Mouse (Mus musculus) midbrain, embryonic 11.5 days (tissue): ENCODE measurements around the gene Gm17416. TPM values are rescaled to one million over a fixed set of nuclear protein-coding genes. Genes with fewer than 3 reads are reported as not detected.

Experiments used
- ATAC-seq: fragments of 200-750 bp; cut with Nextera tagmentation; 2 replicates; pipeline ENCODE4 v1.8.0; 2017; ENCODE audit warnings: moderate TSS enrichment, moderate library complexity; ENCODE audit not compliant: low FRiP score
- DNase-seq: peaks from one replicate; pipeline ENCODE4 v3.0.0; 2015; ENCODE audit warnings: low spot score; ENCODE audit errors: missing footprints
- H3K27ac ChIP-seq: fragments of 300-500 bp; sonication (generic); 2 replicates; pipeline ENCODE4 v1.5.1; 2014; ENCODE audit warnings: low read depth, low read length
- H3K27me3 ChIP-seq: fragments of 300-500 bp; sonication (generic); 2 replicates; pipeline ENCODE4 v1.6.1; 2014; ENCODE audit warnings: mild to moderate bottlenecking, low read length, moderate library complexity, mixed read lengths; ENCODE audit not compliant: control insufficient read depth, insufficient read depth
- H3K36me3 ChIP-seq: fragments of 300-500 bp; sonication (generic); 2 replicates; pipeline ENCODE4 v1.6.1; 2014; ENCODE audit warnings: mild to moderate bottlenecking, low read length, moderate library complexity, mixed read lengths; ENCODE audit not compliant: control insufficient read depth, insufficient read depth
- H3K4me1 ChIP-seq: fragments of 300-500 bp; sonication (generic); 2 replicates; pipeline ENCODE4 v1.6.1; 2014; ENCODE audit warnings: low read length; ENCODE audit not compliant: control insufficient read depth, insufficient read depth
- H3K4me2 ChIP-seq: fragments of 300-500 bp; sonication (generic); 2 replicates; pipeline ENCODE4 v1.6.1; 2014; ENCODE audit warnings: mild to moderate bottlenecking, moderate library complexity
- H3K4me3 ChIP-seq: fragments of 300-500 bp; sonication (generic); 2 replicates; pipeline ENCODE4 v1.5.1; 2014; ENCODE audit warnings: low read depth, low read length
- H3K9ac ChIP-seq: fragments of 300-500 bp; sonication (generic); 2 replicates; pipeline ENCODE4 v1.6.1; 2014; ENCODE audit warnings: low read length
- H3K9me3 ChIP-seq: fragments of 300-500 bp; sonication (generic); 2 replicates; pipeline ENCODE4 v1.6.1; 2016; ENCODE audit warnings: low read length; ENCODE audit not compliant: control insufficient read depth
- WGBS: fragments of 180-500 bp; shearing (Covaris S2); extraction: QIAGEN DNeasy Blood & Tissue Kit; methylation state at CpG from one replicate; pipeline ENCODE4 v1.1.7; 2014; 5-methylcytosine and 5-hydroxymethylcytosine counted together
- polyA plus RNA-seq: library from polyadenylated mRNA; unstranded; fragments of >200 nt; fragmentation: Nextera tagmentation; extraction: Ambion mirVana; gene quantifications from 2 replicates; pipeline ENCODE4 v1.2.1, GENCODE M21; 2014

Gene Gm17416
- polyA plus RNA-seq = not detected in 2 replicates

DNA sequence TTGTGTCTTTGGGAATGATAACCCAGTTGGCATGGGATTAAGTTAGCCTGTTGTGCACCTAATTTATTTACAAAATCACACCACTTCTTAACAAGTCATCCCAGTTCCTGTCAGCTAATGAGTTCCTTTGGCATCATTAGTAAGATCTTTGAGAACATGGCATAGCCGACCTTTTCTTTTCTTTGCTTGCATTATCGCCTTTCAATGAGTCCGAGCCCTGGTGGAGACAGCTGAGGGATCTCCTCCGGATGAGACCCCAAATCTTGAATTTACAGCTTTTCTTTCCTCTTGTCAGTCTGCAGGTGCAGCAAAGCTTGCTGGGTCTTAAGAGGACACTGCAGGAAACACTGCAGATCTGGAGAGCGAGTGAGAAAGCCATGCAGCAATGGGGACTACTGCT lies at the start of gene Gm17416:
Gene Gm17416, plus strand, starts transcription at position 301 of the 400 bp plus-strand sequence.
- H3K9me3 ChIP-seq = no peaks in the 10 kb centered on the region
- no peak within 1 kb of the TSS for H3K27ac ChIP-seq
- no peak within 1 kb of the TSS for H3K4me2 ChIP-seq
- H3K27me3 ChIP-seq = no peaks in the 10 kb centered on the region
- no peak for ATAC-seq
- 92% methylated on average over 5 of the region's 5 CpGs for WGBS
- no peak within 1 kb of the TSS for H3K9ac ChIP-seq
- no peaks in the 10 kb centered on the region for H3K4me1 ChIP-seq
- no peak within 1 kb of the TSS for H3K4me3 ChIP-seq
- DNase-seq = no peak
- no peaks in the 10 kb centered on the region for H3K36me3 ChIP-seq

DNA sequence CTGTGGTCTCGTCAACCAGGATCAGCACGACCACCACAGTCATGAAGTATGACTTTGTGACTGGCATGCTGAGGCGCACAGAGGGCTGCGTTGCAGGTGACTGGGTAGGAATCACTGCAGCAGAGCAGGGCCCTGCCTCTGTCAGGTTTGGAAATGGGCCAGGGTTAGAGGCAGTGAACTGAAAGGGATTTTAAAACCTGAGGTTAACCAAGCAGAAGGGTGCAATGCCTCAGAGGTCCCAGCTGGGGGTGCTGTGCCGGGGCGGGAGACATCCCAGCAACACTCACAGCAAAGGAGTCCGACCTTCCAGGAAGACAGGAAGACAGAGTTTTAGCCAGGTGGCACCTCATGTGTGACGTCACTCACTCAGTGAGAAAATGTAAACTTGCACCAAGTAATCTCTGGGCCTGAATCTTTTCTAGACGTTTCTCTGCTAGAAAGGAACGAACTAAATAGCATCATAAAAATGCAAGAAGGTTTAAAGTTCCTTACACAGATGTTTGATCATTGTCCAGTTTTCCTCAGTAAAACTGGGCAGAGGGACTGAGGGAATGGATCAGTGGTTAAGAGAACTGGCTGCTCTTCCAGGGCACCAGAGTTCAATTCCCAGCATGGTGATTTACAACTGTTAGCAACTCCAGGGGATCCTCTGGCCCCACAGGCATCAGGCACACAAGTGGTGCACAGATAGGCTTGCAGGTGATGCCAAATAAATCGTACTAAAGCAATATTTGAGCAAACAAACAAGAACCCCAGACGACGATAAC lies 29.0 kb upstream of the Gm17416 start, which contains the start of gene Defb29:
Gene Defb29, minus strand, starts transcription at position 155 of the 767 bp plus-strand sequence.
- Histone ChIP-seq H3K4me3 (no peak within 1 kb of the TSS), H3K9me3 (no peaks in the 10 kb centered on the region; the same call in 1 of the 2 replicates), H3K9ac (no peak within 1 kb of the TSS), H3K27ac (no peak within 1 kb of the TSS), H3K4me1 (no peaks in the 10 kb centered on the region), H3K4me2 (no peak within 1 kb of the TSS), H3K27me3 (no peaks in the 10 kb centered on the region), H3K36me3 (no peaks in the 10 kb centered on the region)
- DNase-seq = no peak
- no peak for ATAC-seq
- 61% methylated on average over 13 of the region's 13 CpGs for WGBS

DNA sequence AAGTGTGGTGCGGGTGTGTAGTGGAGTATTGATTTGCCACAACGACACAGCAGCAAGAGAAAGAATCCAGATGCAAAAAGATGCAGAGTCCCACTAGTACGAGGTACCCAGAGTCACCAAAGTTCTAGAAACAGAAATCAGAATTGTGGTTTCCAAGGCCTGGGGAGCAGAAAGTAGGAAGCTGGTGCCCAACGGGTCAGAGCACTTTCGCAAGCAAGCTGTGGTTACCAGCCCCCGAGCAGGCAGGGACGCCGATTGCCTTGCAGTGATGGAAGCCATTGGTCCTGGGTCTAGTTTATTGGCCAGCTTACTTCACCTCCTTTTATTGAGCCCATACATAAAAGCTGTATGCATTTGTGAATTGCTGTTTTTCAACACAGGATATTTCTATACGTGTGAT lies 27.2 kb upstream of the Gm17416 start:
- H3K4me3 ChIP-seq = no peak overlapping the region
- H3K27ac ChIP-seq = no peak overlapping the region
- no peak overlapping the region for H3K4me2 ChIP-seq
- no peaks in the 10 kb centered on the region for H3K4me1 ChIP-seq
- no peaks in the 10 kb centered on the region; the same call in 1 of the 2 replicates for H3K9me3 ChIP-seq
- ATAC-seq (no peak), DNase-seq (no peak)
- 88% methylated on average over 9 of the region's 9 CpGs for WGBS
- H3K36me3 ChIP-seq = no peaks in the 10 kb centered on the region
- H3K27me3 ChIP-seq = no peaks in the 10 kb centered on the region
- no peak overlapping the region for H3K9ac ChIP-seq

DNA sequence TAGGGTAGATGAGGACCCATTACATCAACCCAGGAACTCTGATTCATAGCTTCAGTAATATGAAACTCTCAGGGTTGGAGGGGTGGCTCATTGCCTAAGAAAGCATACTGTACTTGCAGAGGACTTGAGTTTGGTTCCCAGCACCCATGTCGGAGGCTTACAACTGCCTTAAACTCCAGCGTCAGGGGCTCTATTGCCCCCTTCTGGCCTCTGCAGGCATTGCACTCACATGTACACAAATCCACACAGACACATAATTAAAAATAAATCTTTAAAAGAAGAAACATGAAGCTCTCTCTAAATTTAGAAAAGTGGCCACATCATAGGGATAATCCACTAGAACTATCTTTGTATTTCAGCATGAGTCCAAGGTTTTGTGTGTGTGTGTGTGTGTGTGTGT lies 26.2 kb upstream of the Gm17416 start:
- no peak overlapping the region for H3K9ac ChIP-seq
- H3K27ac ChIP-seq = no peak overlapping the region
- no peaks in the 10 kb centered on the region for H3K27me3 ChIP-seq
- no peaks in the 10 kb centered on the region for H3K4me1 ChIP-seq
- WGBS = 77% methylated on average over 2 of the region's 2 CpGs
- ATAC-seq (no peak), DNase-seq (no peak)
- H3K4me2 ChIP-seq = no peak overlapping the region
- no peaks in the 10 kb centered on the region; the same call in 1 of the 2 replicates for H3K9me3 ChIP-seq
- no peak overlapping the region for H3K4me3 ChIP-seq
- no peaks in the 10 kb centered on the region for H3K36me3 ChIP-seq

DNA sequence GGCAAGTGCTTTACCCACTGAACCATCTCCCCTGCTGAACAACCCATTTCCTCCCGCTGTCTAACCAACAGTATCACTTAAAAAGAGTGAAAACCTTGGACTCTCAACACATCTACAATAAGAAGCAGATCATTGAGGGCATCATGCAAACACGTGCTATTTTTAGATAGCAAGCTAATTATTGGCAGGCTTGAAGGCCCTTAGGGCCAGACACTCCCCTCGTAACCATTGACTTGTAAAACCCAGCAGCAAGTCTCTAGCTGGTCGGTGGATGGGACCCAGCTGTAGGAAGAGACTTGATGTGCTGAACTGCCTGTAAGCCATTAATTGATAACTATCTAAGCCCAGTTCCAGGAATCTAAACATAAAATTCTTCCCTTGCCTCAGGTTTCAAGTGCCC lies 25.7 kb upstream of the Gm17416 start:
- H3K4me2 ChIP-seq = no peak overlapping the region
- ATAC-seq = no peak
- H3K9me3 ChIP-seq = no peaks in the 10 kb centered on the region; the same call in 1 of the 2 replicates
- no peaks in the 10 kb centered on the region for H3K27me3 ChIP-seq
- no peaks in the 10 kb centered on the region for H3K36me3 ChIP-seq
- H3K4me3 ChIP-seq = no peak overlapping the region
- H3K27ac ChIP-seq = no peak overlapping the region
- no peak overlapping the region for H3K9ac ChIP-seq
- DNase-seq = no peak
- no peaks in the 10 kb centered on the region for H3K4me1 ChIP-seq
- 87% methylated on average over 4 of the region's 4 CpGs for WGBS

DNA sequence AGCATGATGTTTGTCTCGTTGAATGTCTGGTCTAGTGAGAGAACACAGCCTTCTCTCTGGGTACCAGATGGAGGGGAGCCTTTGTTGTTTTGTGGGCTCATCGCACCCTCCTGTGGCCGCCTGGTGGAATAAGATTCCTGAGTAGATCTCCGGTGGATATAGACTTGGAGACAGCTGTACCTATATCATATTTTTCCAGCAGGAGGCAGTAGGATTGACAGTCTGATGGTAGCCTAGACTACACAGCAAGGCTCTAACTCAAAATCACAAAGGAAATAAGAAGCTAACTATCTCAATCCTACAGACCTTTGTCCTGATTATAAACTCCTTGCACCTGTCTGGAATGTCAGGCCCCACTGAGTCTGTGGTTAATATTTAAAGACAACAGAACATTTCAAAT lies 24.4 kb upstream of the Gm17416 start:
- ATAC-seq = no peak; the same call in 1 of the 2 replicates

DNA sequence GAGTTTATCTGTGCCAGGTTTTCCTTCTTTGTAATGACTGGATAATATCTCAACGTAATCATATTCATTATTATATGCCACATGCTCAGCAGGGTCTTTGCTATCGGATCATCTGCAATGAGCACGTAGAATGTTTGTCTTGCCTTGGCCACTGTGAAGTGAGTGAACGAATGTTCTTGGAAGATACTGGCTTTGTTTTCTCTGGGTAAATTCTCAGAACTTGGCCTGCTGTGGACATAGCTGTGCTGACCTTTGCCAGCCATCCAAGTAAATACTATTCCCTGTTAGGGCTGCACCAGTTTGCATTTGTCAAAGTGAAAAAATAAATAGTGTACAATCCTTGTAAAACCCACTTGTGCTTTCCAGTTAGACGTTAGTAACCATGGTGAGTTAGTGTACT lies 21.0 kb upstream of the Gm17416 start:
- Histone ChIP-seq H3K36me3 (no peaks in the 10 kb centered on the region), H3K4me3 (no peak overlapping the region), H3K27ac (no peak overlapping the region), H3K9ac (no peak overlapping the region), H3K4me1 (no peaks in the 10 kb centered on the region), H3K4me2 (no peak overlapping the region), H3K27me3 (no peaks in the 10 kb centered on the region), H3K9me3 (no peaks in the 10 kb centered on the region)
- WGBS = 78% methylated on average over 5 of the region's 5 CpGs
- no peak for ATAC-seq
- no peak for DNase-seq

More for the DNA sequence above, 24.4 kb upstream of the Gm17416 start:
- 29% methylated on average over 4 of the region's 4 CpGs for WGBS
- no peak overlapping the region for H3K9ac ChIP-seq
- H3K4me3 ChIP-seq = no peak overlapping the region
- no peaks in the 10 kb centered on the region; the same call in 1 of the 2 replicates for H3K9me3 ChIP-seq
- H3K27me3 ChIP-seq = no peaks in the 10 kb centered on the region
- H3K4me2 ChIP-seq = no peak overlapping the region
- no peaks in the 10 kb centered on the region for H3K4me1 ChIP-seq
- H3K27ac ChIP-seq = no peak overlapping the region
- DNase-seq = no peak
- no peaks in the 10 kb centered on the region for H3K36me3 ChIP-seq

DNA sequence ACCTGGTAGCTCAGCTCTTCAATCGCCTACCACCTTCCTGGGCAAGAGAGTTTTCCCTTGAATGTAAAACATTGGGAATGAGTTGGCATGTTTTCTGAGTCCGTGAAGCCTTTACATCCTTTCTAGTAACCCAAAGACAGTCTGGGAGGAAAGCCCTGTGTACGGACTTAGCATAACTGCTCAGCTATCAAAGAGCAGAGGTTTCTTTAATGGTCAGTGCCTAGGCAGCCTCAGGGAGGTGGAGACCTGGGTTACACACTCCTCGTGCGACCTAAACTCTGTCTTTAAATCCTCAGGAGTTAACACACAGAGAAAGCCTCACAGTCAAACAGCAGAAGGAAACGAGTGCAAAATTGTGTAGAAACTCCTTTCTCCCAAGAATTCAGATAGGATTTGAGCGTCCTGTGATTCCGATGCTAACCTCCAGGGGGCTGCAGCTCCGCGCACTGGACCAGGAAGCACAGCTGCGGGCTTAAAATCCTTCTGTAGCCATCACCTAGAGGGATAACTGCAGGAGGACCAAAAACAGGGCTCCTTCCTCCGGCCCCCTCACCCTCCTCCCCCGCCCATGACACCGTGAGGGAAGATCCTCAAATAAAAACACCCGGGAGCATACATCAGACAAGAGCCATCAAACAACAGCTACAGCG lies 15.2 kb upstream of the Gm17416 start:
- WGBS = 14% methylated on average over 16 of the region's 16 CpGs
- H3K4me3 ChIP-seq = no peak overlapping the region
- H3K4me2 ChIP-seq = no peak overlapping the region
- DNase-seq (peak; percentile 96), ATAC-seq (0 out of 2 replicates have a peak, but pooled peaks have one; percentile 35)
- no peaks in the 10 kb centered on the region for H3K27me3 ChIP-seq
- no peaks in the 10 kb centered on the region for H3K9me3 ChIP-seq
- no peaks in the 10 kb centered on the region for H3K4me1 ChIP-seq
- H3K9ac ChIP-seq = no peak overlapping the region
- H3K27ac ChIP-seq = no peak overlapping the region
- no peaks in the 10 kb centered on the region for H3K36me3 ChIP-seq

DNA sequence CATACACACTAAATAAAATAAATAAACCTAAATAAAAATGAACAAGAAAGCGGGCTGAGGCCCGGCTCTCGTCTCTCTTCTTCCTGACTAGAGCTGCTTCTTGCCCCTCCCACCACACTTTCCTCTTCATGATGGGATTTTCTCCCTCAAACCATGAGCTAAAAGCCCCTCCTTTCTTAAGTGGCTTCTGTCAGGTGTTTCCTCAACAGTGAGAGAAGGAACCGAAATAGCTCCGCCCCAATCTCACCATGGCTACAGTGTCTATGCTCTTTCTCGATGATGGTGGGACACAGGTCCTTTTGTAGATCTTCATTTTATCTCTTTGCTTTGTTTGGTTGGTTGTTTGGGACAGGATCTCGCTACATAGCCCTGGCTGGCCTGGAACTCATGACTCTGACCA lies 12.5 kb upstream of the Gm17416 start:
- ATAC-seq = no peak

More for the DNA sequence above, 12.5 kb upstream of the Gm17416 start:
- 88% methylated on average over 7 of the region's 7 CpGs for WGBS
- Histone ChIP-seq H3K4me2 (no peak overlapping the region), H3K27me3 (no peaks in the 10 kb centered on the region), H3K4me3 (no peak overlapping the region), H3K9ac (no peak overlapping the region), H3K27ac (no peak overlapping the region), H3K9me3 (no peaks in the 10 kb centered on the region), H3K36me3 (no peaks in the 10 kb centered on the region), H3K4me1 (no peaks in the 10 kb centered on the region)
- no peak for DNase-seq
